Mouse (Mus musculus): ENCODE data around the gene Lrrc8c. TPM values are rescaled to one million over a fixed set of nuclear protein-coding genes. Genes with fewer than 3 reads are reported as not detected.

The Lrrc8c gene
- polyA plus RNA-seq, 1 experiment from 2014 or later, result 7.5 TPM

GRCm38 (mm10) chr5:105644195-105644594, 125.0 kb downstream of the Lrrc8c start:
- ChIA-PET POLR2A (no interaction called here), CTCF (no interaction called here)
- no peak for TF ChIP-seq CTCF (IDR thresholded peaks at IDR 0.05)
- in situ Hi-C loops (cut with MboI; ENCODE audit: low pct_unique_long_range_greater_than_20kb), result no loop called here
- no peak for DNase-seq (ENCODE audit: low read depth, low spot score)
- no peak for ATAC-seq
- no peaks in the 10 kb centered on the region for H3K27me3 ChIP-seq

- ChIA-PET CTCF (interaction anchor here (1.1 kb wide), 1 partner anchor 12 kb away, joined by 3 read pairs; no protein-coding TSS in a partner anchor), POLR2A (no interaction called here)
- H3K27me3 ChIP-seq, result no peaks in the 10 kb centered on the region
- ATAC-seq, result no peak
- no peak for DNase-seq (ENCODE audit: low read depth, low spot score)
- no peak for TF ChIP-seq CTCF (IDR thresholded peaks at IDR 0.05)
- in situ Hi-C loops (cut with MboI; ENCODE audit: low pct_unique_long_range_greater_than_20kb), result no loop called here
Measured at GRCm38 (mm10) chr5:105647094-105647493, 127.9 kb downstream of the Lrrc8c start.

- in situ Hi-C loops (cut with MboI; ENCODE audit: low pct_unique_long_range_greater_than_20kb), result no loop called here
- ChIA-PET CTCF (interaction anchor here (0.9 to 2.3 kb wide), 3 partner anchors 9 to 243 kb away, joined by 3 to 6 read pairs (median 3); no protein-coding TSS in a partner anchor), POLR2A (no interaction called here)
- ATAC-seq (no peak), DNase-seq (ENCODE audit: low read depth, low spot score) (no peak)
- H3K27me3 ChIP-seq, result no peaks in the 10 kb centered on the region
- no peak for TF ChIP-seq CTCF (IDR thresholded peaks at IDR 0.05)
Measured at GRCm38 (mm10) chr5:105648648-105649287, 129.6 kb downstream of the Lrrc8c start.

- in situ Hi-C loops (cut with MboI; ENCODE audit: low pct_unique_long_range_greater_than_20kb), result loop anchor here (5.0 to 10.0 kb wide), 3 partner anchors 75 to 242 kb away; partner anchors contain the start of gene Lrrc8c
- H3K27me3 ChIP-seq, result no peaks in the 10 kb centered on the region
- CTCF ChIA-PET, result interaction anchor here (0.9 to 2.3 kb wide), 2 partner anchors 8 to 244 kb away, joined by 3 to 6 read pairs; no protein-coding TSS in a partner anchor
- TF ChIP-seq CTCF (IDR thresholded peaks at IDR 0.05), result no peak
- DNase-seq (ENCODE audit: low read depth, low spot score) (no peak), ATAC-seq (no peak)
- POLR2A ChIA-PET, result no interaction called here
Measured at GRCm38 (mm10) chr5:105649514-105650001, 130.4 kb downstream of the Lrrc8c start.

GRCm38 (mm10) chr5:105650728-105651479, 131.7 kb downstream of the Lrrc8c start:
- H3K27me3 ChIP-seq, result no peaks in the 10 kb centered on the region
- no peak for ATAC-seq
- DNase-seq (ENCODE audit: low read depth, low spot score), result no peak
- in situ Hi-C loops (cut with MboI; ENCODE audit: low pct_unique_long_range_greater_than_20kb), result loop anchor here (5.0 to 10.0 kb wide), 3 partner anchors 76 to 244 kb away; partner anchors contain the start of gene Lrrc8c
- no peak for TF ChIP-seq CTCF (IDR thresholded peaks at IDR 0.05)
- ChIA-PET CTCF (interaction anchor here (0.8 to 2.3 kb wide), 2 partner anchors 12 to 246 kb away, joined by 3 to 6 read pairs; no protein-coding TSS in a partner anchor), POLR2A (interaction anchor here (0.5 kb wide), 1 partner anchor 527 kb away, joined by 3 read pairs; no protein-coding TSS in a partner anchor)

- DNase-seq (ENCODE audit: low read depth, low spot score), result no peak
- no peaks in the 10 kb centered on the region for H3K27me3 ChIP-seq
- in situ Hi-C loops (cut with MboI; ENCODE audit: low pct_unique_long_range_greater_than_20kb), result loop anchor here (5.0 to 10.0 kb wide), 3 partner anchors 77 to 244 kb away; partner anchors contain the start of gene Lrrc8c
- no peak for TF ChIP-seq CTCF (IDR thresholded peaks at IDR 0.05)
- POLR2A ChIA-PET, result interaction anchor here (0.6 kb wide), 1 partner anchor 121 kb away, joined by 3 read pairs; no protein-coding TSS in a partner anchor
- CTCF ChIA-PET, result interaction anchor here (0.8 kb wide), 1 partner anchor 12 kb away, joined by 3 read pairs; no protein-coding TSS in a partner anchor
- no peak for ATAC-seq
Measured at GRCm38 (mm10) chr5:105651561-105651991, 132.4 kb downstream of the Lrrc8c start.

- DNase-seq (ENCODE audit: low read depth, low spot score) (peak; percentile 35), ATAC-seq (peak; percentile 85)
- no peaks in the 10 kb centered on the region for H3K27me3 ChIP-seq
- TF ChIP-seq CTCF (IDR thresholded peaks at IDR 0.05), result peak; percentile 96
- CTCF ChIA-PET, result interaction anchor here (0.8 to 3.7 kb wide), 21 partner anchors 9 to 255 kb away, joined by 3 to 29 read pairs (median 4); partner anchors contain the start of gene Lrrc8c
- in situ Hi-C loops (cut with MboI; ENCODE audit: low pct_unique_long_range_greater_than_20kb), result loop anchor here (5.0 to 10.0 kb wide), 3 partner anchors 80 to 247 kb away; partner anchors contain the start of gene Lrrc8c
- POLR2A ChIA-PET, result interaction anchor here (0.9 to 1.1 kb wide), 2 partner anchors 135 to 158 kb away, joined by 3 read pairs; partner anchors contain the start of gene Lrrc8c
Measured at GRCm38 (mm10) chr5:105654237-105655063, 135.3 kb downstream of the Lrrc8c start.

GRCm38 (mm10) chr5:105655100-105655734, 136.0 kb downstream of the Lrrc8c start:
- no peak for TF ChIP-seq CTCF (IDR thresholded peaks at IDR 0.05)
- DNase-seq (ENCODE audit: low read depth, low spot score), result no peak
- no peak for ATAC-seq
- ChIA-PET POLR2A (interaction anchor here (1.1 kb wide), 1 partner anchor 136 kb away, joined by 3 read pairs; the partner anchor contains the start of gene Lrrc8c), CTCF (interaction anchor here (1.0 to 3.7 kb wide), 17 partner anchors 9 to 256 kb away, joined by 3 to 29 read pairs (median 6); partner anchors contain the start of gene Lrrc8c)
- no peaks in the 10 kb centered on the region for H3K27me3 ChIP-seq
- in situ Hi-C loops (cut with MboI; ENCODE audit: low pct_unique_long_range_greater_than_20kb), result loop anchor here (10.0 kb wide), 1 partner anchor 80 kb away; no protein-coding TSS in a partner anchor

- POLR2A ChIA-PET, result no interaction called here
- ATAC-seq, result no peak
- no peaks in the 10 kb centered on the region for H3K27me3 ChIP-seq
- TF ChIP-seq CTCF (IDR thresholded peaks at IDR 0.05), result no peak
- in situ Hi-C loops (cut with MboI; ENCODE audit: low pct_unique_long_range_greater_than_20kb), result no loop called here
- DNase-seq (ENCODE audit: low read depth, low spot score), result no peak
- CTCF ChIA-PET, result no interaction called here
Measured at GRCm38 (mm10) chr5:105661894-105662293, 142.7 kb downstream of the Lrrc8c start.

Other genes with a start within 250 kb of the Lrrc8c start
- gene Gm43302, start 225.7 kb upstream of the Lrrc8c start, polyA plus RNA-seq (2021), result 0.40 TPM
- 0.60 TPM for gene Gbp6, start 225.7 kb upstream of the Lrrc8c start, polyA plus RNA-seq (2021)
- 9.9 TPM for gene Lrrc8b, start 103.6 kb upstream of the Lrrc8c start, polyA plus RNA-seq (2021)
- gene Lrrc8d, start 180.6 kb downstream of the Lrrc8c start, polyA plus RNA-seq (2021), result 66.7 TPM

All from Patski (cell line).